Mouse (Mus musculus) thymus, adult 2 months (tissue): ENCODE data around the gene Lrrc45. TPM values are rescaled to one million over a fixed set of nuclear protein-coding genes. Genes with fewer than 3 reads are reported as not detected.

ENCODE experiments used
- DNase-seq: peaks from one replicate; pipeline ENCODE4 v3.0.0; 2021
- H3K27ac ChIP-seq: fragments of 200-500 bp; 2 replicates; pipeline ENCODE4 v1.5.1; 2012; ENCODE audit warnings: low read length, control low read depth; ENCODE audit not compliant: control insufficient read depth, insufficient read depth
- H3K27me3 ChIP-seq: fragments of 200-500 bp; 2 replicates; pipeline ENCODE4 v1.6.1; 2012; ENCODE audit warnings: mild to moderate bottlenecking, low read length, moderate library complexity, mixed read lengths; ENCODE audit not compliant: control insufficient read depth, insufficient read depth
- H3K36me3 ChIP-seq: fragments of 200-500 bp; 2 replicates; pipeline ENCODE4 v1.6.1; 2012; ENCODE audit warnings: mild to moderate bottlenecking, low read length, moderate library complexity; ENCODE audit not compliant: control insufficient read depth, insufficient read depth
- H3K4me1 ChIP-seq: fragments of 200-500 bp; replicated peaks from 2 replicates; pipeline ENCODE4 v1.6.1; 2012; ENCODE audit warnings: low read length; ENCODE audit not compliant: control insufficient read depth, insufficient read depth
- H3K4me3 ChIP-seq: fragments of 200-500 bp; 2 replicates; pipeline ENCODE4 v1.5.1; 2012; ENCODE audit warnings: mild to moderate bottlenecking, low read length, control low read depth, moderate library complexity; ENCODE audit not compliant: control insufficient read depth, insufficient read depth
- CTCF ChIP-seq: fragments of 200-500 bp; IDR thresholded peaks from 2 replicates; pipeline ENCODE4 v1.5.1; 2012; ENCODE audit warnings: mild to moderate bottlenecking, control low read depth, low read length, moderate library complexity, borderline replicate concordance; ENCODE audit not compliant: control insufficient read depth, poor library complexity, insufficient read depth; ENCODE audit errors: extremely low read depth
- POLR2A ChIP-seq: fragments of 200-500 bp; IDR thresholded peaks from 2 replicates; pipeline ENCODE4 v1.6.1; 2012; ENCODE audit warnings: mild to moderate bottlenecking, low read length, control low read depth, moderate library complexity; ENCODE audit not compliant: control insufficient read depth, poor library complexity, insufficient read depth; ENCODE audit errors: extremely low read depth
- WGBS: fragments of 180-500 bp; shearing (Covaris S2); methylation state at CpG from one replicate; pipeline ENCODE4 v1.1.7; 2018; 5-methylcytosine and 5-hydroxymethylcytosine counted together
- polyA plus RNA-seq: library from polyadenylated mRNA; depleted of rRNA; stranded (reverse); fragments of >200 nt; gene quantifications from 2 replicates; pipeline ENCODE4 v1.2.3, GENCODE M21; 2012

The Lrrc45 gene
- polyA plus RNA-seq, 1 experiment, result 77.3 TPM

DNA sequence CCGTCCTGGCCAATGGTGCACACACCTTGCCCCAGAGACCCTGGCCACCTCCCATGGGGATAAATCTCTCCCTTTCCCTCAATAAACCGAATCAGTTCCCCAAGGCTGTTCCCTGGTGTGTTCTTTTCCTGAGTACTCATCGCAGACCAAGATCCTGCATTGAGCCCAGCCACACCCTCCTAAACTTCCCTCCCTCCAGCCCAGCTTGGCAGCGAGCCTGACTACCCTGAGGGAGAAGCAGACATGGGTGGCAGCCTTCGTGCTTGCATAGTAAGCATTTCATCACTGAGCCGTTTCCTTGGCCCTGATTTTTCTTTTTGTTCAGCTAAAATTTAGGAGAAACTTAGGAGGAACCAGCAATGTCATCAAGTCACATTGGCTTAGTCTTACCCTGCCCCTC lies 19.8 kb downstream of the Lrrc45 start:
- H3K27me3 ChIP-seq, result no peaks in the 10 kb centered on the region
- DNase-seq, result no peak
- H3K27ac ChIP-seq, result no peak overlapping the region
- no peak for TF ChIP-seq POLR2A
- TF ChIP-seq CTCF, result no peak
- H3K4me3 ChIP-seq, result no peak overlapping the region
- peaks cover 3% of the 10 kb centered on the region; the same call in 1 of the 2 replicates for H3K4me1 ChIP-seq
- WGBS, result 46% methylated on average over 6 of the region's 6 CpGs
- H3K36me3 ChIP-seq, result no peaks in the 10 kb centered on the region

DNA sequence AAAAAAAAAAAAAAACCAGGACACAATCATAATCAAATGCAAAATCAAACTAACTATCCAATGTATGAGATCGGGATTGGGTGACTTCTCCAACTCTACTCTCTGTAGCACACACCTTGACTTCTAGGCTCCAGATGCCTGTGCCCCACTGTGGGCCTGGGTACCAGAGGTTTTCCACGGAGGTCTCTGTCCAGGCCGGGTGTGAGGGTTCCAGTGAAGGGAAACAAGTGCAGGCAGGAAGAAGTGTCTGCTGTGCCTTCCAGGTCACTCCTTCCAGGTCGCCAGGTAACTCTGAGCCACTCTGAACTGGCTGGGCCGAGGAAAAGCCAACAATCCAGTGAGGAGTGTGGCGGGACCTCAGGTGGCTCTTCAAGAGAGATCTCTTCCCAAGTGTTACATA lies 22.7 kb downstream of the Lrrc45 start:
- no peak for TF ChIP-seq CTCF
- no peak for TF ChIP-seq POLR2A
- Histone ChIP-seq H3K27me3 (no peaks in the 10 kb centered on the region), H3K4me3 (no peak overlapping the region), H3K27ac (no peak overlapping the region), H3K36me3 (no peaks in the 10 kb centered on the region), H3K4me1 (no peaks in the 10 kb centered on the region)
- WGBS, result 88% methylated on average over 6 of the region's 6 CpGs
- DNase-seq, result no peak

DNA sequence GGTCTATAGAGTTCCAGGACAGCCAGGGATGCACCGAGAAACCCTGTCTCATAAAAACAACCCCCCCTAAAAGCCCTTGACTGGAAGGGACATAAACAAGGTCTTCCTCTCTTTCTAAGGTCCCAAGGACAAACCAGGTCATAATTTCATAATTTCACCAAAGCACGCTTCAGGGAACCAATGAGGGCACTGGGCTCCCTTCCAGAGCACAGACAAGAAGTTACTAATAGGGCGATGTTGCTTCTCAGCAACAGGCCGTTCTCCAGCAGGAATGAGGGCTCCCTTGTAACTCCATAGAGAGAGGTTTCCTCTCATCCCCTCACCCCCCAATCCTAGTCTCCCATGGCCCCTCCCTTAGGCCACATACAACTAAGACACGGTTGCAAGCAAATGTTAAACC lies 27.3 kb downstream of the Lrrc45 start:
- no peak for DNase-seq
- H3K4me3 ChIP-seq, result no peak overlapping the region
- no peaks in the 10 kb centered on the region for H3K27me3 ChIP-seq
- TF ChIP-seq POLR2A (no peak), CTCF (no peak)
- no peak overlapping the region for H3K27ac ChIP-seq
- H3K4me1 ChIP-seq, result no peaks in the 10 kb centered on the region
- WGBS, result 94% methylated on average over 5 of the region's 5 CpGs
- no peaks in the 10 kb centered on the region for H3K36me3 ChIP-seq

DNA sequence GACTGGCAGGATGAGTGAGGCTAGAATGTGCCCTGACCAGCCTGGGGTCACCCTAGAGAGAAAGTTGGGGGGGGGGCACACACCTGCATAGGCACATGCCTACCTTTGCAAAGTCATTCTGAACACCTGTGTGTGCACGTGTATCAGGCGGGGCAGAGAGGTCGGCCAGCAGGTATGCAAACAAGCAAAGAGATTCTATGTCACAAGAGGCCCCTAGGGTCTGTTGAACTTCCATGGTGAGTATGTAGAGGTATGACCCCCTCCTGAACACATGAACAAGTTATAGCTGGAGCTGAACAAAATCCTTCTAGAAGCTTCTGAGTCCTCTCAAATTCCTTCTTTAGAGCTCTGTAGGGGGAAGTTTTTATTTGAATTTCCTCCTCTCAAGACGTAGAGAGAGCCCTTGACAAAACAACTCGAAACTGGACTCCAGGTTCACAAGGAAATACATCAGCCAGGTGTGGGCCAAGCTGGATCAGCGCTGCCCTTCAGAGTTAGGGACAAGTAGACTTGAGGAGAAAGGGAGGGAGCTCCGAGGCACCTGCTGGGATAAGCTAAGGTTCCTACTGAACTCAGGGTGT lies 30.5 kb downstream of the Lrrc45 start:
- TF ChIP-seq POLR2A, result no peak
- TF ChIP-seq CTCF, result no peak
- no peaks in the 10 kb centered on the region for H3K4me1 ChIP-seq
- no peaks in the 10 kb centered on the region for H3K27me3 ChIP-seq
- no peak overlapping the region for H3K27ac ChIP-seq
- no peak for DNase-seq
- no peaks in the 10 kb centered on the region for H3K36me3 ChIP-seq
- H3K4me3 ChIP-seq, result no peak overlapping the region
- 90% methylated on average over 7 of the region's 7 CpGs for WGBS

DNA sequence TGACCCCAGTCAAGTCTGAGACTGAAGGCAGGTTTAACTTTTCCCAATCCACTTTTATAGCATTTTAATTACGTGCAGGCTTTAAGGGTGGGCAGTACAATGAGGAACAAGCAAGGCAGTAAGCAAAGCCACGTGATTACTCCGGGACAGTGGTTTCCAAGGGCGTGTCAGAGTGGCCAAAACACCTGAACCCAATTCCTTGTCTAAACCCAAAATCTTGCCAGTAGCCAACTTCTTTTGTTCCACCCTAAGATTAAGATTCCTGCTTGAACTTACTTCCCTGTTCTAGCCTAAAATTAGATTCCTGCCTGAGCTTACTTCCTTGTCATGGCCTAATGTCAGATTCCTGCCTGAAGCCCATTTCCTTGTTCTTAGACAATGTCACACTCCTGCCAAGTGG lies 34.2 kb downstream of the Lrrc45 start:
- DNase-seq, result no peak
- TF ChIP-seq CTCF (no peak), POLR2A (no peak)
- Histone ChIP-seq H3K36me3 (no peaks in the 10 kb centered on the region), H3K4me1 (no peaks in the 10 kb centered on the region), H3K4me3 (no peak overlapping the region), H3K27ac (no peak overlapping the region), H3K27me3 (no peaks in the 10 kb centered on the region)
- WGBS, result 43% methylated on average over 4 of the region's 4 CpGs

DNA sequence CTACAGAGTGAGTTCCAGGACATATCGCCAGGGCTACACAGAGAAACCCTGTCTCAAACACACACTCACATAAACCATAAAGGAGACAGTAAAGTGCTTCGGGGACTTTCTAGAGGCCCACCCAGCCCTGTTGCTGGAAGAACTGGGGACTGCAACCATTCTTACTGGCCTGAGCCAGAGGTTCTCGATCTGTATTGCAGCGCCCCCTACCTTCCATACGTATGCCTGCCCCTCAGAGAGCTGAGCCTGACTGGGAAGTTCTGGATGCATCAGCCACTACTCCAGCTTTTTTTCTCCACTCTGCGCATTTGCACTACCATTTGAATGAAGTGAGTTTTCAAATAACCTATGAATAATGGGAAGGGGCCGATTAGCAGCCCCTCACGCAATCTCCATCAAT lies 35.7 kb downstream of the Lrrc45 start:
- WGBS, result 71% methylated on average over 8 of the region's 8 CpGs
- H3K27me3 ChIP-seq, result no peaks in the 10 kb centered on the region
- no peak overlapping the region for H3K27ac ChIP-seq
- no peaks in the 10 kb centered on the region for H3K36me3 ChIP-seq
- TF ChIP-seq POLR2A (no peak), CTCF (peak; percentile 55; the same call in 1 of the 2 replicates)
- no peaks in the 10 kb centered on the region for H3K4me1 ChIP-seq
- no peak overlapping the region for H3K4me3 ChIP-seq
- DNase-seq, result peak; percentile 40

DNA sequence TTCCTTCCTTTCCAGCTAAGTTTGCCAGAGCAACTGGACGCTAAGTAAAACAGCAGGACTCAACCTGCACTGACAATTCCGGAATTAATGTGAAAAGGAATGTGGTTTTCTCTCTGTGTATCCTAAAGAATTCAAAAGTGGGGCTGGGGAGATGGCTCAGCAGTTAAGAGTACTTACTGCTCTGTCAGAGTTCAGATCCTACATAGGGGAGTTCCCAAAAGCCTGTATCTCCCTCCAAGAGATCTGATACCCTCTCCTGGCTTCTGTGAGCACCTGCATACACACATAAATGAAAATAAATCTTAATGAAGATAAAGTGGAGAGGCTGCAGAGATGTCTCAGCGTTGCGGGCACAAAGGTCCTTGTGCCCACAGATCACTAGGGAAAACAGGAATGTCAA lies 37.9 kb downstream of the Lrrc45 start:
- no peak for DNase-seq
- TF ChIP-seq CTCF (no peak), POLR2A (no peak)
- H3K27ac ChIP-seq, result no peak overlapping the region
- H3K4me3 ChIP-seq, result no peak overlapping the region
- no peaks in the 10 kb centered on the region for H3K36me3 ChIP-seq
- WGBS, result 84% methylated on average over 4 of the region's 4 CpGs
- no peaks in the 10 kb centered on the region for H3K4me1 ChIP-seq
- no peaks in the 10 kb centered on the region for H3K27me3 ChIP-seq
